Mouse (Mus musculus) forebrain, embryonic 13.5 days (tissue): ENCODE results near the gene Tmbim4. TPM values are rescaled to one million over a fixed set of nuclear protein-coding genes. Genes with fewer than 3 reads are reported as not detected.
"Not testable (repeated sequence)": the region's sequence is repeated elsewhere in the genome, so short reads cannot be mapped to it uniquely, and the experiment has no call there.

Experiments used
- ATAC-seq: fragments of 200-750 bp; cut with Nextera tagmentation; 2 replicates; pipeline ENCODE4 v1.8.0; 2017
- H3K27ac ChIP-seq: fragments of 300-500 bp; sonication (generic); 2 replicates; pipeline ENCODE4 v1.5.1; 2015; ENCODE audit warnings: inconsistent platforms, mild to moderate bottlenecking, moderate library complexity
- H3K27me3 ChIP-seq: fragments of 300-500 bp; sonication (generic); 2 replicates; pipeline ENCODE4 v1.6.1; 2015; ENCODE audit warnings: mild to moderate bottlenecking, inconsistent platforms
- H3K36me3 ChIP-seq: fragments of 300-500 bp; sonication (generic); 2 replicates; pipeline ENCODE4 v1.6.1; 2015; ENCODE audit warnings: mild to moderate bottlenecking, inconsistent platforms; ENCODE audit not compliant: poor library complexity, severe bottlenecking
- H3K4me1 ChIP-seq: fragments of 300-500 bp; sonication (generic); 2 replicates; pipeline ENCODE4 v1.6.1; 2015; ENCODE audit warnings: inconsistent platforms
- H3K4me2 ChIP-seq: fragments of 300-500 bp; sonication (generic); 2 replicates; pipeline ENCODE4 v1.6.1; 2015; ENCODE audit warnings: inconsistent platforms, mild to moderate bottlenecking, moderate library complexity
- H3K4me3 ChIP-seq: fragments of 300-500 bp; sonication (generic); 2 replicates; pipeline ENCODE4 v1.5.1; 2015; ENCODE audit warnings: mild to moderate bottlenecking, inconsistent platforms
- H3K9ac ChIP-seq: fragments of 300-500 bp; sonication (generic); 2 replicates; pipeline ENCODE4 v1.6.1; 2015; ENCODE audit warnings: mild to moderate bottlenecking, inconsistent platforms
- H3K9me3 ChIP-seq: fragments of 300-500 bp; sonication (generic); replicated peaks from 2 replicates; pipeline ENCODE4 v1.6.1; 2016; ENCODE audit warnings: inconsistent platforms
- WGBS: fragments of 180-500 bp; shearing (Covaris S2); methylation state at CpG from one replicate; pipeline ENCODE4 v1.1.7; 2015; 5-methylcytosine and 5-hydroxymethylcytosine counted together
- polyA plus RNA-seq: library from polyadenylated mRNA; unstranded; fragments of >200 nt; fragmentation: Nextera tagmentation; extraction: Ambion mirVana; gene quantifications from 2 replicates; pipeline ENCODE4 v1.2.1, GENCODE M21; 2015

Gene Tmbim4
- polyA plus RNA-seq, 1 experiment from 2014 or later = 78.4 TPM

- Histone ChIP-seq H3K4me1 (peaks cover 11% of the 10 kb centered on the region), H3K36me3 (no peaks in the 10 kb centered on the region), H3K27me3 (peaks cover 31% of the 10 kb centered on the region), H3K4me2 (no peak overlapping the region), H3K9me3 (no peaks in the 10 kb centered on the region), H3K4me3 (no peak overlapping the region), H3K9ac (no peak overlapping the region), H3K27ac (no peak overlapping the region)
- no peak for ATAC-seq
- WGBS = 76% methylated on average over 16 of the region's 16 CpGs
Observed at GRCm38 (mm10) chr10:120202467-120203250, 1.3 kb downstream of the Tmbim4 start.

DNA sequence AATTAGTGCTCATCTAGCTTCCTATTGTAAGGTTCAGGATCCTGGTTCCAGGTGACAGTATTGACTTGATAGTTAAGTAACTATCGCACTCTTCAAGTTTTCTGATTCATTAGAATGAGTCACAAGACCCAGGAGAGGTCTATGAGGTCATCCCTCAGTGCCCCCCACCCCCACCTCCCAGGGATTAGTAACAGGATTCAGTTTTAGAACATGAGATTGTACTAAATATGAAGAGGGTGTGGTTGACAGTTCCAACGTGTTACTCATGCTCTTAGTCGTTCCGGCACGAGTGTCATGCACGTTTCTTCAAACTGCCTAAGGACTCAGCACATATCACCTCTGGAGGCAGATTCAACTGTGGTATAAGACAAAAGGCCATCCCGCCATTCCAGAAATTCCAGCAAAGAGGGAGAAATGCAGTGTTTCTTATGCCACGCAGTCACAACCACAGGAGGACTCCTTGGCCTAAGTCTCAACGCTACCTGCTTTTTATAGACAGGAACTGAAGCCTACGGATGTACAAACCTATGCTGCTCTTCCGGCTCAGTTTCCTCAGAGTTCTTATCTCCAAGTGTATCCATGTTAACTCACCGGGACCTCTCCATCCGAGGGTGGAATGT is 3.3 kb downstream of the Tmbim4 start:
- H3K4me1 ChIP-seq = peaks cover 16% of the 10 kb centered on the region
- H3K4me2 ChIP-seq = no peak overlapping the region
- H3K27me3 ChIP-seq = peaks cover 29% of the 10 kb centered on the region
- H3K27ac ChIP-seq = no peak overlapping the region
- H3K36me3 ChIP-seq = no peaks in the 10 kb centered on the region
- no peak for ATAC-seq
- no peaks in the 10 kb centered on the region for H3K9me3 ChIP-seq
- 88% methylated on average over 13 of the region's 13 CpGs for WGBS
- H3K9ac ChIP-seq = no peak overlapping the region
- no peak overlapping the region for H3K4me3 ChIP-seq

- no peak overlapping the region for H3K4me3 ChIP-seq
- 90% methylated on average over 8 of the region's 8 CpGs for WGBS
- ATAC-seq = no peak
- no peak overlapping the region for H3K4me2 ChIP-seq
- peaks cover 10% of the 10 kb centered on the region; the same call in 1 of the 2 replicates for H3K36me3 ChIP-seq
- H3K27ac ChIP-seq = no peak overlapping the region
- peaks cover 6% of the 10 kb centered on the region; the same call in 1 of the 2 replicates for H3K27me3 ChIP-seq
- H3K9me3 ChIP-seq = peaks cover 5% of the 10 kb centered on the region
- no peak overlapping the region for H3K9ac ChIP-seq
- peaks cover 10% of the 10 kb centered on the region for H3K4me1 ChIP-seq
Observed at GRCm38 (mm10) chr10:120208015-120208414, 6.6 kb downstream of the Tmbim4 start.

GRCm38 (mm10) chr10:120208575-120209538 is 7.5 kb downstream of the Tmbim4 start:
- H3K4me1 ChIP-seq = peaks cover 10% of the 10 kb centered on the region
- H3K27me3 ChIP-seq = no peaks in the 10 kb centered on the region
- H3K9me3 ChIP-seq = peaks cover 5% of the 10 kb centered on the region
- H3K27ac ChIP-seq = no peak overlapping the region
- 4% methylated on average over 53 of the region's 53 CpGs for WGBS
- ATAC-seq = peak; percentile 92
- peak overlapping the region; percentile 86 for H3K9ac ChIP-seq
- H3K4me3 ChIP-seq = peak overlapping the region; percentile 98
- H3K36me3 ChIP-seq = peaks cover 10% of the 10 kb centered on the region; the same call in 1 of the 2 replicates
- H3K4me2 ChIP-seq = peak overlapping the region; percentile 77

GRCm38 (mm10) chr10:120209539-120209925 is 8.1 kb downstream of the Tmbim4 start:
- H3K36me3 ChIP-seq = peaks cover 10% of the 10 kb centered on the region; the same call in 1 of the 2 replicates
- H3K9ac ChIP-seq = peak overlapping the region; percentile 86; the same call in 1 of the 2 replicates

DNA sequence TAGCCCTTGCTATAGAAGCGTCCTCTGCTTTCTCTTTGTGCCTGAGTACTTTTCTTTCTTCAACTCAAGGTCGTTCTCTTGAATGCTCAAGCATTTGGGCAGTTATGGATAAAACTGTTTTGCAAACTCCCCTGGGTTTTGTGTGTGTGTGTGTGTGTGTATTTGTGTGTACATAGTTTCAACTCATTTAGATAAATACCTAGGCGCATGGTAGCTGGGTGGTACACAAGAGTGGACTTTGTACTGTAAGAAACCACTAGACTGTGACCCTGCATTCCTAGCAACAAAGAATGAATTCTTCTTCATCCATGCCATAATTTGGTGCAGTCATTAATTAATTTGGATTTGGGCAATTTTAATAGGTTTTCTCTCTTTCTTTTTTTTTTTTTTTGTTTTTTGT is 8.7 kb downstream of the Tmbim4 start:
- no peak overlapping the region for H3K4me3 ChIP-seq
- H3K36me3 ChIP-seq = peaks cover 10% of the 10 kb centered on the region; the same call in 1 of the 2 replicates
- H3K4me1 ChIP-seq = peaks cover 10% of the 10 kb centered on the region
- peaks cover 5% of the 10 kb centered on the region for H3K9me3 ChIP-seq
- no peak for ATAC-seq
- H3K4me2 ChIP-seq = peak overlapping the region; percentile 77
- H3K27me3 ChIP-seq = no peaks in the 10 kb centered on the region
- 91% methylated on average over 3 of the region's 3 CpGs for WGBS
- H3K27ac ChIP-seq = no peak overlapping the region
- H3K9ac ChIP-seq = no peak overlapping the region

More at GRCm38 (mm10) chr10:120209539-120209925, 8.1 kb downstream of the Tmbim4 start:
- Histone ChIP-seq H3K27me3 (no peaks in the 10 kb centered on the region), H3K4me2 (peak overlapping the region; percentile 77), H3K4me3 (peak overlapping the region; percentile 98), H3K9me3 (peaks cover 5% of the 10 kb centered on the region), H3K27ac (no peak overlapping the region), H3K4me1 (peaks cover 10% of the 10 kb centered on the region)
- no peak for ATAC-seq
- WGBS = 73% methylated on average over 6 of the region's 6 CpGs

- 82% methylated on average over 1 of the region's 1 CpGs for WGBS
- peaks cover 33% of the 10 kb centered on the region for H3K36me3 ChIP-seq
- H3K27me3 ChIP-seq, H3K4me2 ChIP-seq, H3K4me3 ChIP-seq, H3K4me1 ChIP-seq, H3K9ac ChIP-seq, H3K27ac ChIP-seq, H3K9me3 ChIP-seq, ATAC-seq: not testable (repeated sequence)
Observed at GRCm38 (mm10) chr10:120217099-120217498, 15.7 kb downstream of the Tmbim4 start.

- WGBS = 95% methylated on average over 10 of the region's 10 CpGs
- Histone ChIP-seq H3K4me1 (no peaks in the 10 kb centered on the region), H3K36me3 (peaks cover 35% of the 10 kb centered on the region), H3K27me3 (no peaks in the 10 kb centered on the region), H3K9me3 (no peaks in the 10 kb centered on the region), H3K9ac (no peak overlapping the region), H3K4me3 (no peak overlapping the region), H3K27ac (no peak overlapping the region), H3K4me2 (no peak overlapping the region)
- ATAC-seq = no peak
Observed at GRCm38 (mm10) chr10:120218996-120219395, 17.6 kb downstream of the Tmbim4 start.

GRCm38 (mm10) chr10:120219578-120220359 is 18.4 kb downstream of the Tmbim4 start:
- ATAC-seq = no peak
- WGBS = 88% methylated on average over 14 of the region's 14 CpGs
- Histone ChIP-seq H3K27ac (no peak overlapping the region), H3K9me3 (no peaks in the 10 kb centered on the region), H3K4me1 (no peaks in the 10 kb centered on the region), H3K4me3 (no peak overlapping the region), H3K36me3 (peaks cover 35% of the 10 kb centered on the region), H3K27me3 (no peaks in the 10 kb centered on the region), H3K9ac (no peak overlapping the region), H3K4me2 (no peak overlapping the region)

DNA sequence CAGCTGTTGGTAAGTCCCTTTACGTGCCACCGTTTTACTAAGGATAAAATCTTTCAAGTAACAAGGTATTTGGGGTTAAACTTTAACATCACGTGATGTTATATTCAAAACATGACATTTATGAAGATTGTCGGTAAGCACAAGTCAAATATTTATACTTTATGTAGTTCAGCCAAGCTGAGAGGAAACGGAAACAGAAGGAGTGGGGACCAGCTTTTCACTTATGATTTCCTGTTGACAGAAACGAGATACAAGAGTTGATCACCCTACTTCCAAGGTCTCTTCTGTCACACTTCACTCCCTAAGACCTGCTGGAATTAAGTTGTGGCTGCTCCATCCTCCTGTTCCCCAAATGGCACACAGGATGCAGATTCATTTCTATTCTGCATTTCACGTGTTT is 19.4 kb downstream of the Tmbim4 start:
- Histone ChIP-seq H3K4me3 (no peak overlapping the region), H3K27me3 (no peaks in the 10 kb centered on the region), H3K36me3 (peaks cover 31% of the 10 kb centered on the region), H3K4me1 (no peaks in the 10 kb centered on the region), H3K4me2 (no peak overlapping the region), H3K27ac (no peak overlapping the region), H3K9ac (no peak overlapping the region), H3K9me3 (no peaks in the 10 kb centered on the region)
- 91% methylated on average over 7 of the region's 7 CpGs for WGBS
- ATAC-seq = no peak
